Mouse (Mus musculus) frontal cortex, postnatal 36 days (tissue): Measurements from ENCODE around the gene Txnrd3.
A peak's percentile ranks its signal among the peaks of the same experiment; 100 is the strongest.

Experiments used
- DNase-seq, 2 experiments: peaks; one replicate each; pipeline ENCODE4 v3.0.0; 2022; ENCODE audit warnings: low spot score in 2 of 2

Gene Txnrd3

DNA sequence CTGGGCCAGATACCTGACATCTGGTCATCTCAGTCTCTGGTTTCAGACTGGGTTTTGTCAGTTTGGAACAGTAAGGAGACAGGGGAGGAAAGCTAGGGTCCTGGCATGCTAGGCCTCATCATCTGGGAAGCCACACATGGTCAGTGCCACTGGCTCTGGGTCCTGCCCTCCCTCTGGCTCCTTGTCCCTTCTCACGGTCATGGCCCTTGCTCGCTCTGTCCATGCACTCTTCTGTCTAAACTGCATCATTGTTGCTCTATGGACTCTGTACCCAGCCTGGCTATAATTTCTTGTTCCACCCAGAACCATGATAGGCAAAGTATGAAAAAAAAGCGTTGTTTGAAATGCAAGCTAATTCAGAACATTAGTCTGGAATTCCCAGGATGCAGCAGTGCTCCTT lies 11.2 kb downstream of the Txnrd3 start:
- no peak for DNase-seq

DNA sequence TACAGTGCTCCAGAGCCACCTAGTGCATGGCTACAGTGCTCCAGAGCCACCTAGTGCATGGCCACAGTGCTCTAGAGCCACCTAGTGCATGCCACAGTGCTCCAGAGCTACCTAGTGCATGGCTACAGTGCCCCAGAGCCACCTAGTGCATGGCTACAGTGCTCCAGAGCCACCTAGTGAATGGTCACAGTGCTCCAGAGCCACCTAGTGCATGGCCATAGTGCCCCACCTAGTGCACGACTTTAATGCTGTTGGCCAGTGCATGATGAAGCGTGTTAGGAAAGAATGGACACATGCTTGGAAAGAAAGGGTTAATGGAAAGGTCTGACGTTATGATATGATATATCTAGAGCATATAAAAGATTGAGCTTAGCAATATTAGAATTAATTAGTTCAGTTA lies 14.6 kb downstream of the Txnrd3 start:
- no peak for DNase-seq

DNA sequence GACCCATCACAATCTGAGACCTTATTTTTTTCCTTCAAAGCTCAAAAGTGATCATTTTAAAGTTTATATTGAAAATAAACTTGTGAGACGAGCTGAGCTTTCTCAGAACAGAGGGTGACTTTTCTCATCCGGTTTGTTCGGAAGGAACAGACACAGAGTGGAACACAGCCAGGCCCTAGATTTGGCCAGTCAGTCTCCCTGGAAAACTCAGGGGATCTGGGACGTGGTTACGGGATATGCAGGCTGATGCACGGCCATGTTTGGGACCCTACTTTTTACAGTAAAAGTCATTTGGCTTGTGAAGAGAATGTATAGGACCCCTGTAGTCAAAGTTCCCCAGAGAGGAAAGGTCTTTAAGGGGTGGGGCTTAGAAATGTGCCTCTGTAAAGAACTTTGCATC lies 15.1 kb downstream of the Txnrd3 start:
- no peak for DNase-seq

DNA sequence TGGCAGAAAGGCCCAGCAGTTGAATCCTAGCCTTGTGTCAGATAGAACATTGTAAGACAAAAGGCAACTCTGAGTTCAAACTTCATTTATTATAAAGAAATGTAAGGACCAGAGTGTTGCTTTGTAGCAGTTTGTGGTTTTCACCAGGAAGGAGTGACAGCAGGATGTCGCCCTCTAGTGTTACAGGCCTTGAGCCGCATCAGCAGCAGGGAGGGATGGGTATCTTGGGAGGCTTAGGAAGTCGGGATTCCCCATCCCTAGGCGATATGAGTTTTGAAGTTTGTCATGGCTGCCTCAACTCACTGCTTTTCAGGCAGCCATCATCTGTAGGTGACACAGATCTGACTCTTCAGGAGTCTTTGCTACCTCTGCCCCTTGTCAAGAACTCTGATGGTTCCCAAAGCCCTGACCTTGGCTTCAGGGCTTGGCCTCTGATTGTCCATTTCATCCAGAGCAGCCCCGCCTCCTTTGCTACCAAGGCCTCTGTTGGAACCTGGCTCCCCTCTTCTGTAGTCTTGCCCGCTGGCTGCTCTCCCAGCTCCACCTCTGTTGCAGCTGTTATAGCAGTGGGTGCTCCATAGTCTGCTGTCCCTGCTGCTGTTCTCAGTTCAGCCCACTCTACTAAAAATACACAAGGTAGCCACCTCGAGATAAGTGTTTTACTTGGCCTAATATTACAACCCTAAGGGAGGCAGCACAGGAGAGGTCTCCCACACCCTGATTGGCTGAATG lies 16.1 kb downstream of the Txnrd3 start:
- peak; percentile 28 to 48 for DNase-seq

DNA sequence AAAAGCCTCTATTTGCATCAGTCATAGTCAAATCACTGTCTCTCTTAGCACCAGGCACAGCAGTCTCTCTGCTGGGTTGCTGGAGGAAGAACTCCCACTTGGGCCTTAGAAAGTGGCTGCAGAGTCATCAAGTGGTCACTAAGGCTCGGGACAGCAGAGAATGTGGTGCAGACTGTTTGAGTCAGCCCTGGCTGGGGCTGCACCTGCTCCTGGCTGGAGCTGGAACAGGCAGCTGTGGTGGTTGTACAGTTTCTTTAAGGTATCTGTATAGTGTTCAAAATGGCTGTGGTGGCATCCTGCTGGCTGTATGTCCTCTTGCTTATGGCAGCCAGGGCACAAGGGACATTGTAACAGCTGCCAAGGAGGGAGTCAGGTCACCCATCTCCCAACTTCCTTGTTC lies 16.7 kb downstream of the Txnrd3 start:
- no peak for DNase-seq

DNA sequence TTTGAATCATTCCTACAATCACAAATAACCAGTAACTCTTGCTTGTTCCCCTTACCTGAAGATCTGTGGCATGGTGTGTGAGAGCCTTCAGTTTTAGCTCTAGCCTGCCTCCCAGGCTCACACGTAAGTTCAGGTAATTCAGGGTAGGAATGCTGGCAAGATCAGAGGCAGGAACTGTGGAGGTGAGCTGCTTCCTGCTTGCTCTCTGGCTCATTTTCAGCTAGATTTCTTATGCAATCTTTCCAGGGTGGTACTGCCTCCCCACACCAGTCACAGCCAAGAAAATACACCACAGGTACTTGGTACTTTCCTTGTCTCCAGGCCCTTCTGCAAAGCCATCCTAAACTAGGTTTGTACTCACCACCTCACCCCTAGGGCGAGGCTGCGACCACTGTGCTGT lies 18.7 kb downstream of the Txnrd3 start:
- DNase-seq: no peak

DNA sequence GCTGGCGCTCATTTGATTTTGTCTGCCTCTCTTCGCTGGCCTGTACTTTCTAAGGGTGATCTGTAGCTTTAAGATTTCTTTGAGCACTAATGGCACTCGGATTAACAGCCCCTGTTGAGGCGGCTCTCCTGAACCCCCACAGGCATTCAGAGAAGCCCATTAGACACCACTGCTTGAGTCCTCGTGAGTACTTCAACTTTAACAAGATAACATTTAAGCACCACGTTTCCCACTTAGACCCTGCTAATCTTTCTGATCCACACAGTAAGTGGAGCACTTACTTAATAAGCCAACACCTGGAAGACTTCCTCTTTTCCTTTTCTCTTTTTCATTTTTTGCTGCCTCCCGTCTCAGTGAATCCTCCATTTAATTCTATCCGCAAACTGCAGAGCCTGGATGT lies 21.4 kb downstream of the Txnrd3 start:
- no peak for DNase-seq

DNA sequence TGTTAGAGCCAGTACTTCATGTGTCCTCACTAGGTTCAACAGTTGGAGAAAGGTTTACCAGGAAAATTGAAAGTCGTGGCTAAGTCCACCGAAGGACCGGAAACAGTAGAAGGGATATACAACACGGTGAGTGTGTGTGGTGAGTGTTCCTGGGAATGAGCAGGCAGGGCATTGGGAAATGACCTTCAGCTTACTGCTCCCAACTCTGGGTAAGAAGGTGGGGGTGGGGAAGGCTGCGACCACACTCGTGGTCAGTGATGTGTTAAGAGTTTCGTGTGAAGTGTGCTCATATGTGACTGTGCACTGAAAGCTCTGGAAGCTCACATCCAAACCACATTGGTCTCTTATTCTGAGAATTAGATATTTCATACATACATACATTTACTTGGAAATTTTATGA lies 21.9 kb downstream of the Txnrd3 start:
- no peak for DNase-seq

DNA sequence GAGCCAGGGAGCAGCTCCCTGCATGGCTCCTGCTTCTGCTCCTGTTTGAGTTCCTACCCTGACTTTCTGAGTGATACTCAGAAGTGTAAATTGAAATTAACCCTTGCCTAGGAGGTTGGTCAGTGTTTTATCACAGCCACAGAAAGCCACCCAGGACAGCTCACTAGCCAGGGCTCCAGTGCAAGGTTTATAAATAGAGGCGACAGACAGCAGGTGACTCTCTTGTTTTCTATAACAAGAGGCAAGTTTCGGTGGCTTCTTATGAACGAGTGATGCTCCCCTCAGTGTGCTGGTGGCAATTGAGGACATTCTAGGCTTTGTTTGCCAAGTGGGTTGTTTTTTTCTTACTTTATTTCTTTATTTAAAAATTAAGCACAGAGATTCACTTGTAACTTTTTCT lies 23.2 kb downstream of the Txnrd3 start:
- DNase-seq: no peak

DNA sequence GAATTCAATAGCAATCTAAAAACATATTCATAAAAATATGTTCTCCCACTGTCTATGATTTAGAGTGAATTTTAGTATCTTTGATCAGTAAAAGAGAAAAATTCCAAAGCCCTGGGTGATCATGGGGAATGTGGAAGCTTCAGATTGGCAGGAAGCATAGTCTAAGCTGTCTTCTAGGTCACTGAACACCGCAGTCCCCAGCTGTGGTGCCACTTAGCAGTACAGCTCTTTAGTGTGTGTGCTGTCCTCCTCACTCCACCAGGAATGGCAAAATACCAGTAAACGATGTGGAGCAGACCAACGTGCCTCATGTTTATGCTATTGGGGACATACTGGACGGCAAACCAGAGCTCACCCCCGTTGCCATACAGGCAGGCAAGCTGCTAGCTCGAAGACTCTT lies 25.8 kb downstream of the Txnrd3 start:
- no peak for DNase-seq

DNA sequence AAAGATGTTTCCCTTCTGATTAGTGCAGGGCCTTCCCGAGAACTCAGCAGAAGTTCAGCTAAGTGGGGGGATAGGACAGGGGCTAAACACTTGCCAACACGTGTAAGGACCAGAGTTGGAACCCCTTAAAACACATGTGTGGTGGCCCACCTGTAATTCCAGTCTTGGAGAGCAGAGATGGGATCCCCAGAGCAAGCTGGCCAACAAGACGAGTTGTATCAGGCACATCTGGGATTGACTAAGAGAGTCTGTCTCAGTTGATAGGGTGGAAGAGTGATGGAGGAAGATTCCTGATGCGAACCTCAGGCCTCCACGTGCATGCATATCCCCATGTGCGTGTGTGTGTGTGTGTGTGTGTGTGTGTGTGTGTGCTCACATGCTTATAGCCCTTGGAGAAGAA lies 27.6 kb downstream of the Txnrd3 start:
- DNase-seq: no peak

DNA sequence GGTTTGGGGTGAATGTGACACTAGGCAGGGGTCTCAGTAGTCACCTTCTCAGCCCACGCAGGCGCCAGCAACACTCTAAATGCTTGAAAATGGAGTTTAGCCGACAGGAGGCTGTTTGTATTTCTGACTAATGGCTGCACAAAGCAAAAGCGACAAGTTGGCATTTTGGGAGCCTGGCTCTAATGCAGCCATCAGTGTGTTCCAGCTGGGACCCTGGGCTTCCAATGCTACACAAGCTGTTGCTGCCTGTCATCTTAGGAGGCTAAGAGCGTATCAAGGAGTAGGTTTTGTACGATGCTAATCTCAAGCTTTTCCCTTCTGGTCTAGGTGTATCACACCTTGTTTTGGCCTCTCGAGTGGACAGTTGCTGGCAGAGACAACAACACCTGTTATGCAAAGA lies 28.9 kb downstream of the Txnrd3 start:
- no peak for DNase-seq

DNA sequence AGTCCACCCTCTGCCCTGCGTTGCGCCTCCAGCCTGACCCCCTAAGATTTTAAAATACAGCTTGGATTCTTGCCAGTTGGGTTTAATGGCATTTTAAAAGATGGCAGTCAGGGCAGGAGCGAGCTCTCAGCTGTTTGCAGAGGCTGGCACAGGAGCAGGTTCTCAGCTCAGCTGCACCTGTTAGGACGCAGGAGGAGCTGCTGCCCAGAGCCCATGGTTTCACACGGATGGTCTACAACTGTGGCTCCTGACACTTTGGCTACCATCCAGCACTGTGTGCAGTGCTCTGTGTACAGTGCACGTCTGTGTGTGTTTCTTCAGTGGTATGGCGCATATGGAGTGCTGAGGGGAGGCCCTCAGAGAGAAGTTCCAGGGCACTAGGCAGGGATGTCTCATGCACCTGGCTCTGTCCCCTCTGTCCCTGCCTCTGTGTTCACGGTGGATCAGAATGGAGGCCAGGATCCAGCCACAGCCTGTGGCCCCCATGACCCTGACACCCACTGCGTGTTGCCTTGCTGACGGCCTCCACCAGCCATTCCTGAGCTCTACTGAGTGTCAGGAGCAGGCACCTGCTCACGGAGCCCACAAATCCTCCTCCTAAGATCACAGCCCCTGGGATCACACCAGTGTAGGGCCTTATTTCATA lies 29.5 kb downstream of the Txnrd3 start:
- DNase-seq: no peak

DNA sequence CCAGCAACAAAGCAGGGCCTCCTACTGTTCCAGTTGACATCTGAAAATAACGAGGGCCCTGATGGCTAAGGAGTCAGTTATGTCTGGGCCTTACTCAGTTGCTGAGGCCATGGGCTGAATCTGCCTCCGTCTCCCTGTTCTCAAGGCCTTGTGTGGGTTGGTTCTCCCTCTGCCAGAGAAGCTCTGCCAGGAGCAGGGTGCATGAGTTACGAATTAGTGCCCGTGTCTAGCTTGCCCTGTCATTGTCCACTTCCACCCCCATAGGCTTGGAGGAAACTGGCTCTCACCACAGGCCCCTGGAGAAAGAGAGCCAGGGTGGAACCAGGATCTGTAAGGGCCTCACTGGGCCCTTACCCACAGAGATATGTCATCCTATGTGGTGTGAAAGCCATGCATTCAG lies 34.7 kb downstream of the Txnrd3 start:
- DNase-seq: no peak

DNA sequence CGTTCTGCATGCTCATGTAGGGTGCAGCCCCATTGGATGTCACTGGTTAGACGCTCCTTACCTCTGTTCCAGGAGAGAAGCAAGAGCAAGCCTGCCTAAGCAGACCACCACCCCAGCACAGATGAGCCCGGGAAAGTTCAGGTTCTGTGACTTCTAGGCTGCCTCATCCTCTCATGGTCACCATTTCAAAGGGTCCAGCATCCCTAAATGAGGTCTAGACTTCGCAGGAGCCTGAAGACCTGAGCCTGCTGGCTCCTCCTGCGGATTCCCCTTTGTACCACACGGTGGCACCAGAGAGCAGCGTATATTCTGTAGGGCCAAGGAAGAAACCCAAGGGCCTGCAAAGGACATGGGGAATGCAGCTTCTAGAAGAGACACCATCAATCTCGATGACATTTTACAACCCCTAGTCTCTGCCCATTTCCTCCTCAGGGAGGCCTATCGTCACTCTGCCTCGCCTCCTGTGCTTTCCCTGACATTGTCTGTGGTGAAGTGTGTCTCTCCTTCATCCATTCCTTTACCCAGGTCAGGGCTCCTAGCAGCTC lies 35.6 kb downstream of the Txnrd3 start:
- peak; percentile 69 to 84 for DNase-seq

DNA sequence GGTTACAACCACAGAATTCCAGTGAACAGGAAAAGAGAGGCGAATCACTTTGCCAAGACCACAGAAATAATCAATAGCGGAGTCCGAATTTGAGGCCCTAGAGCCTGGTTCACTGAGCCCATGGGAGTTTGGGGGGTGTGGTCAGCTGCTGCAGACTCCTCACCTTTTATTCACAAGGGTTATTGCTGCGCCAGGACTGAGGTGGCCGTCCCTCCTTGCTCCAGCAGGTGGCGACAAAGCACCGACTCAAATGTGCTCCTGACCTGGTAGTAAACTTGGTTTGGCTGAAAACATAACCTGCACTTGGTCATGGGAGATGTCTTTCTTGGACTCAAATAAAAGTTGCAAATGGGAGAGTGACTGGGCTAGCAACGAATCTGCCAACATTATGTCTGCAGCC lies 36.4 kb downstream of the Txnrd3 start:
- peak; percentile 82 for DNase-seq

DNA sequence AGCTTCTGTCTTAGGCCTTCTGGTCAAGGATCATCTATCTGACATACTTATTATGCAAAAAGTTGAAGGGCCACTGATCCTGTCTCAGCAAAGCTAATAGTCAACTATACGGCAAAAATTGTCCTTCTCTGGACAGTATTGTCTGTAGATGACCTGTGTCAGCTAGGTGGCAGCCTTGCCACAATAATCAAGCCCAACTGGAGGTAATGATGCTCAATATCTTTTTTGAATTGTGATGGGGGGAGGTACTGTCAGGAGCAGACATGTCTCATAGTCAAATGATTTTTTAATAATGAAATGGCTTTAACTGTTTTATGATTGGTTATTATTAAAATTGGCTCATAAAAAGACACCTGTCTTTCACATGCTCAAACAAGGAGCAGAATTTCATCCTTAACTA lies 40.4 kb downstream of the Txnrd3 start:
- DNase-seq: no peak

DNA sequence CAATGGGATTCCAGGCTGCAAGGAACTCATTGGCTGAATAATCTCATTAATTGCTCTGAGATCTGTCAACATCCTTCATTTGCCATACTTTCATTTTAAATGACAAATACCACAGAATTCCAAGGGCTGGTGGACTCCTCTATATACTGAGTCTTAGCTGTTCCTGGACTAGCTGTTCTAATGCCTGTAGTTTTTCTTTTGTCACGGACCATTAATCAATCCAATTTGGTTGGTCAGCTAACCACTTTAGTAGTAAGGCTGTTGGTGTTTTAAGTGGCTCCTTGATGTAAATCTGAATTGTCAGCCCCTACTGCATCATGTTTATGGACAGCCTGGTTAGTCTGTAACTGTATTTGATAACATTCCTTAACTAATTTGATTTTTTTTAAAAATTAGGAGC lies 43.3 kb downstream of the Txnrd3 start:
- no peak for DNase-seq

DNA sequence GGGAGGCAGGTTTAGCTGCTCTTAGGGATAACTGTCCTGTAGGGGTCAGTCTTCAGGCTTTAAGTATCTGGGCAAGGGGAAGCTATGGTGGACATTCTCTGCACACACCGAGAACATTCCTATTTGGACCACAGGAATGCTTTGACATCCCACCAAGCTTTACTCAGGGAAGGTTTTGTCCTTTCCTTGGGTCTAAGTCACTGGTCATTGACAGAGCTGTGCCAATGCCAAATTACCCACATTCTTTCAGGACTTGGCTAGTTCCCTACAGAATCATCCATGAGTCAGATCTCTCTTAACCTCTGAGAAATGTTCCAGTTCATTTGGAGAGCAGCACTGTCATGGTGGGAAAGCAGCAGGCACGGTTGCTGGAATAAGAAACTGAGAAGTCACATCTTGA lies 62.8 kb downstream of the Txnrd3 start:
- no peak for DNase-seq

DNA sequence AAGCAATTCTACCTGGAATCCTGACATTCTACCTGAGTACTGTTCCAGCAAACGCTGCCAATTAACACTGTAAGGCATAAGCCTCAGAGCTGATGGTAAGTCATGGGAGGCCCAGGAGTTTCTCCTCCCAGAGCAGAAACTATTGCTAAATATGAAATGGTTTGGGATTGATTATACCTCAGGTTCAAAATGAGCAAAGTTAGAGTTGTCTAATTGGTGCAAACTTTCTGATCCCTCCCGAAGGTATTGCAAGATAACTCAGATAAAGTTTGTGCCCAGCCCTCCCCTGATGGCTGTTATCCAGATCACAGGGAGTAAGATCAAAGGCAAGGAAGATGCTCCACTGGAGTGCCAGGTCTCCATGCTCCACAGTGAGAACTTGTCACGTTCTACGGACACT lies 63.5 kb downstream of the Txnrd3 start, which contains the start of gene Vmn1r40:
Vmn1r40 (plus strand) TSS at position 301 of the 400 bp plus-strand sequence.
- DNase-seq: no peak

DNA sequence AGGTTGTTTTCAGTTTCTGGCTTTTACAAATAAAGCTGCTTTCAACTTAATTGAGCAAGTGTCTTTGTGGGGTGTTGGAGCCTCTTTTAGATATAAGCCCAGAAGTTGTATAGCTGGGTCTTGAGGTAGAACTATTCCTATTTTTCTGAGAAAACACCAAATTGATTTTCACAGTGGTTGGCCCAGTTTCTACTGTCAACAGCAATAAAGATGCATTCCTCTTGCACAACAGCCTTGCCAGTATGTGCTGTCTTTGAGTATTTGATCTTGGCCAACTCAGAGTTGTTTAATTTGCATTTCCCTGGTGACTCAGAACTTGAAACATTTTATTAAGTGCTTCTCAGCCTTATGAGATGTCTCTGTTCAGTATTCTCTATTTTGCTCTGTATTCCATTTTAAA lies 74.3 kb downstream of the Txnrd3 start:
- DNase-seq: no peak
